ENCODE assay signal across 23 mouse cellular contexts in the genomic region with DNA sequence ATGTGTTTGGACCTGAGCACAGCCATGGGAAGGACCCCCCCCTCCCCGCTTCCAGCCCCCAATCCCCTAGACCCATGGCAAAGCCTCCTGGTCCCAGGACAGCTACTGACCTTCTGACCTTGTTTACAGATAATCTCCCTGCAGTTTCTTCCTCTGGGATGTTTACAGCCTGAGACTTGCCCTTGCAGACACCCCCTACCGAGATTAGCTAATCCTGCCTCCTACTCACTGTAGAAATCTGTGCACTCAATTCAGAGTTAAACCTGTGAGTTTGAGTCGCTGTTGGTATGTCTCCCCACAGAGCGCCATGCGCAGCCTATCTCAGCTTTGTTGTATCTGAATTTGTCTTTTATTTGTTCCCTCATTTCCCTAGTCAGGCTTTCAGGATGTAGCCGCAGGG. TPM values are rescaled to one million over a fixed set of nuclear protein-coding genes. Genes with fewer than 3 reads are reported as not detected.
A peak's percentile ranks its signal among the peaks of the same experiment; 100 is the strongest.
DNase-seq lines count a peak whose midpoint lies in the region; ATAC-seq and TF ChIP-seq lines count a peak whose summit lies in the region.
"Had no signal": no experiment of that assay in that cellular context is flagged by ENCODE, and none has a peak within 500 bp of the region (broad histone marks: within the 10 kb centered on the region; RNA-seq: fewer than 3 reads in every experiment).

No protein-coding gene starts in this region.

- no peak for DNase-seq in heart, embryonic 10.5 days (ENCODE audit: low spot score)
- DNase-seq in heart, postnatal 4 days, result no peak
- no peak for DNase-seq in hindbrain, embryonic 10.5 days (ENCODE audit: low spot score)
- DNase-seq in R1 (ENCODE audit: low read depth, low spot score), result peak; percentile 86
- DNase-seq in kidney, adult 11 months, result no peak
- no peak for DNase-seq in layer of hippocampus, postnatal 10 days (ENCODE audit: low spot score in 2 of 2)
- DNase-seq: adrenal gland, adult 8-10 months; cerebellum, adult 8-10 months; cerebellum, postnatal 25 days; kidney, adult 2 months; kidney, postnatal 36 days; lung, adult 2 months; lung, postnatal 10 days; right cerebral cortex, postnatal 25 days had no signal

- no peak overlapping the region for H3K4me3 ChIP-seq in heart, embryonic 10.5 days
- no peak overlapping the region for H3K4me3 ChIP-seq in hindbrain, embryonic 10.5 days
- no peak overlapping the region for H3K4me3 ChIP-seq in hindbrain, embryonic 13.5 days
- H3K4me3 ChIP-seq in E14TG2a.4 (replicated peaks; ENCODE audit: low read length), result peak overlapping the region; percentile 69; the same call in 1 of the 2 replicates
- H3K4me3 ChIP-seq: midbrain, embryonic 15.5 days; neural tube, embryonic 15.5 days; stomach, embryonic 15.5 days had no signal

- no peaks in the 10 kb centered on the region for H3K36me3 ChIP-seq in heart, embryonic 10.5 days
- no peaks in the 10 kb centered on the region for H3K36me3 ChIP-seq in hindbrain, embryonic 10.5 days
- H3K36me3 ChIP-seq in hindbrain, embryonic 13.5 days, result no peaks in the 10 kb centered on the region
- peaks cover 5% of the 10 kb centered on the region; the same call in 1 of the 2 replicates for H3K36me3 ChIP-seq in E14TG2a.4 (ENCODE audit: insufficient read depth, low read length)
- H3K36me3 ChIP-seq: midbrain, embryonic 15.5 days; neural tube, embryonic 15.5 days; stomach, embryonic 15.5 days had no signal

- peak overlapping the region; percentile 73 for H3K27ac ChIP-seq in heart, embryonic 10.5 days
- peak overlapping the region; percentile 45; the same call in 1 of the 2 replicates for H3K27ac ChIP-seq in hindbrain, embryonic 10.5 days
- no peak overlapping the region for H3K27ac ChIP-seq in hindbrain, embryonic 13.5 days
- H3K27ac ChIP-seq: macrophage; midbrain, embryonic 15.5 days; neural tube, embryonic 15.5 days; stomach, embryonic 15.5 days had no signal

- no peaks in the 10 kb centered on the region for H3K9me3 ChIP-seq in heart, embryonic 10.5 days
- H3K9me3 ChIP-seq in hindbrain, embryonic 10.5 days, result no peaks in the 10 kb centered on the region
- no peaks in the 10 kb centered on the region for H3K9me3 ChIP-seq in hindbrain, embryonic 13.5 days
- H3K9me3 ChIP-seq in E14TG2a.4 (ENCODE audit: low read length), result no peaks in the 10 kb centered on the region
- H3K9me3 ChIP-seq: midbrain, embryonic 15.5 days; neural tube, embryonic 15.5 days; stomach, embryonic 15.5 days had no signal

- H3K27me3 ChIP-seq in heart, embryonic 10.5 days (ENCODE audit: insufficient read depth, poor library complexity, severe bottlenecking), result no peaks in the 10 kb centered on the region
- H3K27me3 ChIP-seq in hindbrain, embryonic 10.5 days (ENCODE audit: insufficient read depth, poor library complexity, severe bottlenecking), result no peaks in the 10 kb centered on the region
- no peaks in the 10 kb centered on the region for H3K27me3 ChIP-seq in hindbrain, embryonic 13.5 days
- no peaks in the 10 kb centered on the region for H3K27me3 ChIP-seq in E14TG2a.4 (ENCODE audit: insufficient read depth, low read length)
- H3K27me3 ChIP-seq: midbrain, embryonic 15.5 days; neural tube, embryonic 15.5 days; stomach, embryonic 15.5 days had no signal

- peaks cover 90% of the 10 kb centered on the region for H3K4me1 ChIP-seq in heart, embryonic 10.5 days
- H3K4me1 ChIP-seq in hindbrain, embryonic 10.5 days (replicated peaks), result peaks cover 77% of the 10 kb centered on the region
- peaks cover 55% of the 10 kb centered on the region for H3K4me1 ChIP-seq in hindbrain, embryonic 13.5 days (replicated peaks)
- H3K4me1 ChIP-seq in E14TG2a.4 (replicated peaks; ENCODE audit: low read depth, low read length), result peaks cover 95% of the 10 kb centered on the region

- WGBS in heart, embryonic 10.5 days, result 60% methylated on average over 6 of the region's 6 CpGs
- 74% methylated on average over 6 of the region's 6 CpGs for WGBS in hindbrain, embryonic 10.5 days
- WGBS in hindbrain, embryonic 13.5 days, result 78% methylated on average over 6 of the region's 6 CpGs

- H3K4me2 ChIP-seq in hindbrain, embryonic 13.5 days, result no peak overlapping the region
- H3K4me2 ChIP-seq: heart, embryonic 11.5 days; midbrain, embryonic 15.5 days; neural tube, embryonic 15.5 days; stomach, embryonic 15.5 days had no signal

- no peak for TF ChIP-seq CTCF in E14TG2a.4 (conservative IDR thresholded peaks at IDR 0.05; ENCODE audit: low read length)

- no peak for ATAC-seq in hindbrain, embryonic 13.5 days (ENCODE audit: low FRiP score)
- ATAC-seq: forebrain, embryonic 14.5 days; hindbrain, embryonic 16.5 days; midbrain, embryonic 15.5 days had no signal

- H3K9ac ChIP-seq in hindbrain, embryonic 13.5 days, result no peak overlapping the region
- H3K9ac ChIP-seq: midbrain, embryonic 15.5 days; neural tube, embryonic 15.5 days; stomach, embryonic 15.5 days had no signal

RNA-seq across cellular contexts. Expression of a gene that starts 35.2 kb away (rescaled TPM):
- polyA plus RNA-seq in heart, embryonic 10.5 days (2016; fragmentation: Nextera tagmentation; extraction: Ambion mirVana), result 41.9 and 45.9 TPM in 2 replicates
- 10 to 100 TPM; 26.9 to 29.8 TPM for total RNA-seq in heart, postnatal 4 days (2021)
- 29.9 and 37.4 TPM in 2 replicates for polyA plus RNA-seq in hindbrain, embryonic 10.5 days (2016; fragmentation: Nextera tagmentation; extraction: Ambion mirVana)
- polyA plus RNA-seq in hindbrain, embryonic 13.5 days (2015; fragmentation: Nextera tagmentation; extraction: Ambion mirVana), result 81.4 and 87.9 TPM in 2 replicates
- total RNA-seq in layer of hippocampus, postnatal 10 days (2021), result 10 to 100 TPM; 57.3 to 57.7 TPM
